Mouse (Mus musculus): ENCODE results near the gene Fbxw7.

DNA sequence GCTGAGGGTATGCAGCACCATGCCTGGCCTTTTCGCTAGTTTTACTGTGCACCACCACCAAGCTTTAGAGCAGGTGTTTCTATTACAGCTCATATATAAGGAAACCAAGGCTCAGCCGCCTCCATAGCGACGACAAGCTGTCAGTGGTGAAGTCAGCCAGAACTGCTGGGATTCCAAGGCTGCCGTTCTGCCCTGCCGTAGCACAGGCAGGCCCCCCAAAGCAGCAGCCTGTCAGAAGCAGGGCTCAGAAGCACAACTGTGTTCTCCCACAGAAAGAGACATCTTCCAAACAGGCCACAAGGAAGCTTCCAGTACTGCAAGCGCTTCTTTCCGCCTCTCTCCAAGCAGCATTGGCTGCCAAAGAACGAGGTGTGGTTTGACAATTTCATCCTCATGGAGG, 200.6 kb downstream of the Fbxw7 start:
- TF ChIP-seq POLR2A (IDR thresholded peaks at IDR 0.05; ENCODE audit: control insufficient read depth, low read depth, low read length) (no peak), CTCF (IDR thresholded peaks at IDR 0.05; ENCODE audit: control insufficient read depth, insufficient read depth, insufficient replicate concordance, low read depth, low read length) (no peak)

Data from testis, adult 2 months (tissue).